Mouse (Mus musculus) 3T3-L1 (cell line): ENCODE measurements around the gene 1700020L24Rik.

ENCODE experiments used
- DNase-seq: peaks from one replicate; pipeline ENCODE4 v3.0.0-alpha.2; 2015; ENCODE audit warnings: low read depth, low spot score

Gene 1700020L24Rik

GRCm38 (mm10) chr11:83437377-83437776 lies at the start of gene 1700020L24Rik:
TSS of gene 1700020L24Rik (plus strand) at chr11:83437677.
- no peak for DNase-seq

GRCm38 (mm10) chr11:83393062-83393461 lies 44.4 kb upstream of the 1700020L24Rik start:
- no peak for DNase-seq

GRCm38 (mm10) chr11:83394802-83395439 lies 42.6 kb upstream of the 1700020L24Rik start:
- DNase-seq: no peak

GRCm38 (mm10) chr11:83397626-83398025 lies 39.9 kb upstream of the 1700020L24Rik start:
- no peak for DNase-seq

GRCm38 (mm10) chr11:83398724-83399123 lies 38.8 kb upstream of the 1700020L24Rik start:
- no peak for DNase-seq

GRCm38 (mm10) chr11:83403787-83404186 lies 33.7 kb upstream of the 1700020L24Rik start:
- DNase-seq: no peak

GRCm38 (mm10) chr11:83406391-83406790 lies 31.1 kb upstream of the 1700020L24Rik start:
- no peak for DNase-seq

GRCm38 (mm10) chr11:83408242-83408641 lies 29.2 kb upstream of the 1700020L24Rik start:
- DNase-seq: no peak

- no peak for DNase-seq
These were observed 28.3 kb upstream of the 1700020L24Rik start, which contains the start of gene Rasl10b for GRCm38 (mm10) chr11:83409087-83409754. TSS of gene Rasl10b (plus strand) at chr11:83409137.

GRCm38 (mm10) chr11:83409792-83410291 lies 27.6 kb upstream of the 1700020L24Rik start:
- DNase-seq: no peak

GRCm38 (mm10) chr11:83410510-83410909 lies 27.0 kb upstream of the 1700020L24Rik start:
- no peak for DNase-seq

- DNase-seq: peak; percentile 62
These were observed 20.4 kb upstream of the 1700020L24Rik start for GRCm38 (mm10) chr11:83417080-83417479.

GRCm38 (mm10) chr11:83417708-83418107 lies 19.8 kb upstream of the 1700020L24Rik start:
- no peak for DNase-seq

- no peak for DNase-seq
These were observed 18.9 kb upstream of the 1700020L24Rik start for GRCm38 (mm10) chr11:83418566-83418965.

GRCm38 (mm10) chr11:83420338-83420737 lies 17.1 kb upstream of the 1700020L24Rik start:
- DNase-seq: no peak

GRCm38 (mm10) chr11:83421305-83421704 lies 16.2 kb upstream of the 1700020L24Rik start:
- DNase-seq: peak; percentile 72

GRCm38 (mm10) chr11:83424681-83425080 lies 12.8 kb upstream of the 1700020L24Rik start:
- peak; percentile 83 for DNase-seq

- no peak for DNase-seq
These were observed 10.5 kb upstream of the 1700020L24Rik start for GRCm38 (mm10) chr11:83426964-83427363.

GRCm38 (mm10) chr11:83429355-83429754 lies 8.1 kb upstream of the 1700020L24Rik start, which contains the start of gene Gas2l2:
TSS of gene Gas2l2 (minus strand) at chr11:83429455.
- no peak for DNase-seq

GRCm38 (mm10) chr11:83432533-83432932 lies 4.9 kb upstream of the 1700020L24Rik start:
- no peak for DNase-seq

- DNase-seq: peak; percentile 44
These were observed 2.1 kb downstream of the 1700020L24Rik start for GRCm38 (mm10) chr11:83439426-83440060.
